Mouse (Mus musculus) fat pad, adult 2 months (tissue): ENCODE results near the gene Pitpnm1.

ENCODE experiments used
- DNase-seq: peaks from one replicate; pipeline ENCODE4 v3.0.0-alpha.2; 2011; ENCODE audit warnings: low read depth, low spot score; ENCODE audit errors: extremely low read depth

Pitpnm1 gene

GRCm38 (mm10) chr19:4153232-4153654, 53.4 kb downstream of the Pitpnm1 start, which contains the start of gene Ptprcap:
Ptprcap (plus strand) TSS chr19:4153604.
- no peak for DNase-seq

DNA sequence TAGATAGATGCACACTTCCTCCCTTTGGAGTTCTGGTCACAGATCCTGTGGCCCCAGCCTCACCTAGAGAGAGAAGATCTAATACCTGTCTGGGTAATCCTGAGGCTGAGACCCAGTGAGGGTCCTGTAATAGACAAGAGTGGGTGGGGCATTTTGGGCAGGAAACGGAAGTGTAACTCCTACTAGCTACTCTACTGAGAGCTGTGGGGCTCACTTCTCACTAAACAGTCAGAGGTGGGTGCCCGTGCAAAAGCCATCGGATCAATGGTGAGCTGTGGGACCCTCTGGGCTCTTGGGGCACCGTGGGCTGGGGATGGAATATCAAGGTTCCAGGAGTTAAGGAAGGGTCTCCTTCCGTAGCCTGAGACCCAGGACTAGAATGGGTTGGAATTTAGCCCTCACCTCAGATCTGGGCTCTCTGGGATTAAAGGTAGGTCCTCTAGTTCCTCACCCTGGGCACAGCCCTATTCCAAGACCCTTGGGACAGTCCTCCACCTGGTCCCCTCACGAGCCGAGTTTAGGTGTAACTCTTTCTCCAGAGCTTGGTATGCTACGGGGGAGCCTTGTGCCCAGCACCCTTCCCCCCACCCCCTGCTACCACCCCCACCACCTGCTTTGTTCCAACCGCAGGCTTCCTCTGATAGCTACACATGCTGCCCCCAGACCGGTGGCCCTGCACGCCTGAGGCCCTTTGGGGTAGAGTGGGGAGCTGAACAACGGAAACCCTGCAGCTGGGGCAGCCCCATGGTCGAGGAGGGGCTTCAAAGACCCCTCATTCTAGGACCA, 54.8 kb downstream of the Pitpnm1 start:
- no peak for DNase-seq

- DNase-seq: no peak
Measured at GRCm38 (mm10) chr19:4155223-4156072, 55.6 kb downstream of the Pitpnm1 start.

DNA sequence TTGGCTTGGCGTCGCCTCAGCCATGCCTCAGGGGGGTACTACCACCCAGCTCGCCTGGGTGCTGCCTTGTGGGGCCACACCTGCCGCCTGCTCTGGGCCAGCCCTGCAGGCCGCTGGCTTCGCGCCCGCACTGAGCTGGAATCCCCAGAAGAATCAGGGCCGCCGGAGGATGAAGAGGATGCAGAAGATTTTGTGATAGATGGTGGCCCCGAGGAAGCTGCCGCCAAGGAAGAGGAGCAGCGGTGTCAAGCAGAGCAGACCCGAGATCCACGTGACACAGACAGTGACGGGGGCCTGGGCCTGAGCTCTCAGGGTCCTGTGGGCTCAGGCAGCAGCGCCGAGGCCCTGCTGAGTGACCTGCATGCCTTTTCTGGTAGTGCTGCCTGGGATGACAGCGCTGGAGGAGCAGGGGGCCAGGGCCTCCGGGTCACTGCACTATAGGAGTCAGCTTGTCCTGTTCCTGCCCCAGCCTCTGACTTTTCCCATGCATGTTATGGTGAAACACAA, 56.3 kb downstream of the Pitpnm1 start:
- DNase-seq: no peak

DNA sequence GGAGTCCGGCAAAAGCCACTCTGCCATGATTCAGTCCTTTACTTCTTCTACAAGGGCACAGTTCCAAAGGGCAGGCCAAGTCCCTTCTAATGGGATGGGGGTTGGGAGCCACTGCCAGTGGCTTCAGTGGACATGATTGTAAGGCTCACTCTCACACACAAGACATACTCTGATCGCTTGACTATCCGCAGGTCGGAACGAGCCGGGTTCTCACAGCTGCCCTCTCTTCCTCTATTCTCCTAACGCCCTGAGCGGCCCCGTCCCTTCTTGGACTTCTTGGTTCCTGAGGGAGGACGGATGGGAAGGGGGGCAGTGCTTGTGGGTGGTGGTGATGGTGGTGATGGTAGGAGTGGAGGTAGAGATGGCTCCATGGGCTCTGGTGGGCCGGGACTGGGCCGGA, 57.0 kb downstream of the Pitpnm1 start:
- DNase-seq: no peak

GRCm38 (mm10) chr19:4159049-4159448, 59.3 kb downstream of the Pitpnm1 start:
- no peak for DNase-seq

DNA sequence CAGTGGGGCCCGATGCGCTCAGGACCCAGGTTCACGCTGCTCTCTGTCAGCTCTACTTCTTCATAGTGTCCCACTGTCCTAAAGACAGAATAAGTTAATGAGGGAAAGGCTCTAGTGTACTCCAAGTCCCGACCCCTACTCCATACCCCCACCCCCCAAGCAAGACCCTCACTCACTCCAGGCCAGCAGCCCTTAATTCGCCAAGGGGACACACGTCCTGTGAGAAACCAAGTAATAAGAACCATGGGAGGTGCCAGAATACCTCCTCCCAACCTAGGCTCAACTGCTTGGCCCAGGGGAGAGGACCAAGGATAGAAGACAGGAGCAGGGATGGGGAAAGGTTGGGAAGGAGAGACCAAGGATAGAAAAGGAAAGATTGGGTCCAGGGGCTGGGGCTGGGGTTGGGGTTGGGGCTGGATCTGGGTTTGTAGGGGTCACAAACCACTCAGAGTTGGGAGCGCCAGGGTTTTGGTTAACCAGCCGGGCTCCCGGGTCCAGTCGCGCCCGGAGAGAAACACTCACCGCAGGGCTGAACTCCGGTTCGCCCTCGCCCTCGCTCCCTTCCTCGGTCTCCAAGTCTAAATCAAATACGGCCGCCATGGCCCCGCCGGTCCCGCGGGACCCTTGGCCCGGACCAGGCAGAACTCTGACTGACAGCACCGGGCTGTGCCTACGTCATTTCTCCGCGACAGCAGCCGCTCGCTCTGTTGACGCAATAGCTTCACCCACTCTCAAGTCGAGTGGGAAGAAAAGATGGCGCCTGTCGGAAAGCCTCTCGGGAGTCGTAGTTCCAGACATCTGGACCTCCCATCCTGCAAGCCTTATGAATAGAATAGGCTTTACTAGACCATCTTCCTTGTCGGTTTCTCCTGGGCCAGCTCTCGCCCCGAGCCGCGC, 63.1 kb downstream of the Pitpnm1 start, which contains the start of gene Rps6kb2:
Rps6kb2 (minus strand) TSS at position 709 of the 897 bp plus-strand sequence.
- no peak for DNase-seq

DNA sequence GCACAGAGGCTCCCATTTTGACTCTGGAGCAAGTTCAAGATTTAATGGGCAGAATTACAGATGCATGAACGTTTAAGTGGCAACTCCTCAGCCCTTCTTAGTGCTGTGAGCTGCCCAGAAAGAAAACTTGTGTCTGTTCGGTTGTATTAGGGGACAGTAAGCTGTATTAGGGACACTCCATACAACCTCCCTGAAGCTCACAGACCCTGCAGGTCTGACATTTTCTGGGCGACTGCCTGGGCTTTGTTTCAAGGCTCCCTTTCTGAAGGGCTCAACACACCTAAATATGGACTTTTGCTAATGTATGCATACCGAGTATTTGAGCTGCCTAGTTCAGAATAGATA, 63.7 kb downstream of the Pitpnm1 start:
- no peak for DNase-seq
